Mouse (Mus musculus) c-Kit-positive CD71-positive TER-119-positive erythroid progenitor cells, embryonic 14.5 days (primary cell): Measurements from ENCODE around the gene Rbp1.
A peak's percentile ranks its signal among the peaks of the same experiment; 100 is the strongest.

Experiments
- DNase-seq: peaks from one replicate; pipeline ENCODE4 v3.0.0-alpha.2; 2013; ENCODE audit warnings: low spot score

Rbp1 gene

DNA sequence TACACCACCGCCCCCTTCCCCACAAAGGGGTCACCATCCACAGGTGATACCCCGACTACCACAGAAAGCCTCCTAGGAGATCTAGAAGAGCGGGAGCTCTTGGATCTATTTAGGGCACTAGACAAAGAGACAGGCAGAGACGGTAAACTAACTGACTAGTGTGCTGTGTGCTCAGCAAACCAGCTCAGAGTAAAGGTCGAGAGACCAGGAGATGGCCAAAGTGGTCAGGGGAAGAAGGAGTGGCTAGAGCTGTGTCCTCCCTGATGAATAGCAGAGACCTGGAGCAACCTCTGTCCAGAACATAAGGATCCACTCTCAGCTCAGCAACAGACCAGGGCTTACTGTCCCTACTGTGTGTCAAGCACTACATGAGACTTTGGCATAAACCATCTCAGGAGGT lies at the start of gene Rbp1:
Rbp1 (plus strand) TSS at position 306 of the 400 bp plus-strand sequence.
- DNase-seq = no peak

- DNase-seq = no peak
These were observed 49.4 kb upstream of the Rbp1 start for GRCm38 (mm10) chr9:98373358-98373757.

DNA sequence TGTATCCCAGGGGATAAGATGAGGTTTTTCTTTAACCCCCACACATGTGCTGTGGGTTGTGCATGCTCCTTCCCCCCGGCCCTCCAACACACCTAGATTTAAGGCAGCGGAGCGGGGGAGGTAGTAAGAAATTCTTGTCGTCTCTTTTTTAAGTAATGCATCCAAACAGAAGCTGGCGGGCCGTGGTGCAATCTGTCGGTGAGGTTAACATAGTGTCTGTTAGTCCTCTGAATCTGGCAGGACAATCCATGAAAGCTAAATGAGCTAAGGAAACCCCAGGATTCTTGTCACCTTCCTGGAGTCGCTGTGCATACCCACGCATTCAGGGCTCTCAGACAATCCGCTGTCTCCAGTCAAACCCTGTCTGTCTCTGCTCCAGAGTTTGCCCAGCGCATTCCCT lies 47.9 kb upstream of the Rbp1 start:
- DNase-seq = no peak

DNA sequence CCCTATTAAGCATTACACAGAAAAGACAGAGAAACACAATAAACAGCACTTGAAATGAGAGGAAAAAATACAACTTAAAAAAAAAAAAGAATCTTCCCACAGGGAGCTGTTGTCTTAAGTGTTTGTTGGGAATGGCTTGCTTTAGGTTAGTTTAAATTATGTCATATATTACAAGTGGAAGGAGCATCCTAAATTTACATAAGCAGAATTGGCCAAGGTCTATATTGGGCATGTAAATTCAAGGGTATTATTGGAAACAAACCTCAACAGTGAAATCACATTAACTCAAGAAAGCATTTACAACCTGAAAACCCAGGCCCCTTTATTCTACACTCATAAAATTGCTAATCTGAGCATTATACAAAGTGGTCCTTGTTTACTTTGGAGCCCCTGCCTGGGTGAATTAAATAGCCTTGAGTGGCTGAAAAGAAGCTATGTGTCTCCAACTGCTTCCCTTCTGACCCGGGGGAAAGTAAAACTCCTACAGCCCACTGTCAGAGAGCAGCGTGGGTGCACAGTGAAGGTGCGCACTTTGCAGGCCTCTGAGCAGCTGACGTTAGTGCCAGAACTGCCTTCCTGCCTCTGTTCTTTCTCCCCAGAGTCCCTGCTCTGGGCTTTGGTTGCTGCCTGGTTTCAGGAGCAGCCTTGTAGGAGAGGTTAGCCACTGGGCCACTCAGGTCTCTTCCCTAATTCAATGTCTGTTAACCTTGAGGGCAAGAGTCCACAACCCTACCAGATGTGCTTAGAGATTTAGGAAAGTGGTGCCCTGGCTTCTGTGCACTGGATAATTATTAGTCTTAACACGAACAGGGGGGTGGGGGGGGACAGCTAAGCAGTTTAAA lies 47.2 kb upstream of the Rbp1 start:
- no peak for DNase-seq

GRCm38 (mm10) chr9:98379736-98380135 lies 43.0 kb upstream of the Rbp1 start:
- DNase-seq = no peak

DNA sequence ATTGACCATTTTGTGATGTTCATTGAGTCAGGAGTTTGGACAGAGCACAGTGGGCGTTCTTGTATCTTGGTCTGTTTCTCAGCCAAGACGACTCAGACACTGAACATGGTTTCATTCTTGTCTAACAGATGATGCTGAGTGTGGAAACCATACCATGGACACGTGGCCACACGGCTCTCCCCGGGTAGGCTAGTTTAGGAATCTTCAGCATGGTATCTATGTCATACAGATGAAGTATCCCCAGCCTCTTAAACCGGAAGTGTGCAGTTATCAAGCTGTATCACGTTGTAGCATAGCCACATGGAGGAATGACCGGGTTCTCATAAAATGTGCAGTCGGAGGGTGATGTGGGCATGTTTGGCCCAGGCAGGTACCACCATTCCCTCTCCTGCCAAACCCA lies 42.2 kb upstream of the Rbp1 start:
- DNase-seq = no peak

DNA sequence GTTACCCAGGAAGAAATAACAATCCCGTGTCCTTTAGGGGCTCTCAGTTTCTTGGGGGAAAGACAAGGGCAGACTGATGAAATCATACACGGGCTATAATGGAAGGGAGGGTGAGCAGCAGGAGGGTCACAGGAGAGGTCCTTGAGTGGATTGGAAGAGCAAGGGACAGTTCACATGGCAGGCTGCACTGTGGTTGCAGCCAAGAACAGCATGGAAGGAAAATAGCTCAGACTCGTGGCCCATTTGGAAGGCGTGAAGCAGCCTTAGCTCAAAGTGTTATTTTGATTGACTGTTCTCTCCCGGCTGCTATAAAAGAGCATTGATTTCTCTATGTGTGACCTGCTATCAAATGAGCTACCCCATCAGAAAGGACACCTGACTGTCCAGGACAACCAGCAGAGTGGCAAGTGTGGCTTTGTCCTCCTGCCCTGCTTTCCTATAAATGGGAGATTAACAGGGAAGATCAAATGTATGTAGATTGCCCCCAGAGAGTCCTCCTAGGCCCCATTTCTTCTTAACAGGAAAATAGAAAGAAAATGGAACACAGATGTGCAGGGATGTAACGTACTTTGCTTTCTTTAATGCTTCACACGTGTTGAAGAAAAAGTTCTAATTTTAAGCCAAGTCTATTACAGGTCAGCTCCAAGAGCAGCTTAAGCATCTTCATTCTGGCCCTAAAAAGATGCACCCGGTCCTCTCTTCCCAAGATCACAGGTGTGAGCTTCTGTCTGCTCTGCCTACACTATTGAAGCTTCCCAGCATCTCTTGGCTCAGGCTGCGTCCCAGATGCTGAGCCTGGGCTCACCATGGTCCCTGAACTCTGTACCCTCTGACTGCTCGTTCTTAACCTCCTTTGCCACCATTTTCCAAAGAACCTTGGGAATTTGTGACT lies 34.8 kb upstream of the Rbp1 start:
- no peak for DNase-seq

- no peak for DNase-seq
These were observed 34.2 kb upstream of the Rbp1 start for GRCm38 (mm10) chr9:98388633-98388965.

- no peak for DNase-seq
These were observed 29.3 kb upstream of the Rbp1 start for GRCm38 (mm10) chr9:98393496-98393895.

GRCm38 (mm10) chr9:98397211-98397610 lies 25.6 kb upstream of the Rbp1 start:
- no peak for DNase-seq

DNA sequence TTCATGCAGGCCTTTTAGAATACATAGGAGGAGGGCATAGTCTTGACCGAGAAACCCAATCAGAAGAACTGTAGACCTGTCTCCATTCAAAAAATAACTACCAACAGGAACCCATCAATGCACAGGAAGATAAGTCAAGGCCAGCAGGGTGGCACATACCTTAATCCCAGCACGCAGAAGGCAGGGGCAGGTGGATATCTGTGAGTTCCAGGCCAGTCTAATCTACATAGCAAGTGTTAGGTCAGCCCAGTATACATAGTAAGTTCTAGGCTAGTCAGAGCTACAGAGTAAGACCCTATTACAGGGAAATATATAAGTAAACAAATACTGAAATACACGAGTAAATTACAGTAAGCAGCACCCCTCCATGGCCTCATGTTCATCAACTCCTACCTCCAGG lies 24.9 kb upstream of the Rbp1 start:
- DNase-seq = no peak

GRCm38 (mm10) chr9:98400185-98400894 lies 22.4 kb upstream of the Rbp1 start:
- no peak for DNase-seq

GRCm38 (mm10) chr9:98401611-98402010 lies 21.1 kb upstream of the Rbp1 start:
- no peak for DNase-seq

- DNase-seq = no peak
These were observed 15.0 kb upstream of the Rbp1 start for GRCm38 (mm10) chr9:98407771-98408170.

- peak; percentile 57 for DNase-seq
These were observed 13.6 kb upstream of the Rbp1 start for GRCm38 (mm10) chr9:98409137-98409536.

- no peak for DNase-seq
These were observed 7.3 kb upstream of the Rbp1 start for GRCm38 (mm10) chr9:98415427-98415826.

- no peak for DNase-seq
These were observed 4.8 kb upstream of the Rbp1 start for GRCm38 (mm10) chr9:98417919-98418318.

GRCm38 (mm10) chr9:98418346-98418745 lies 4.4 kb upstream of the Rbp1 start:
- DNase-seq = no peak

GRCm38 (mm10) chr9:98420666-98421065 lies 2.1 kb upstream of the Rbp1 start:
- no peak for DNase-seq

DNA sequence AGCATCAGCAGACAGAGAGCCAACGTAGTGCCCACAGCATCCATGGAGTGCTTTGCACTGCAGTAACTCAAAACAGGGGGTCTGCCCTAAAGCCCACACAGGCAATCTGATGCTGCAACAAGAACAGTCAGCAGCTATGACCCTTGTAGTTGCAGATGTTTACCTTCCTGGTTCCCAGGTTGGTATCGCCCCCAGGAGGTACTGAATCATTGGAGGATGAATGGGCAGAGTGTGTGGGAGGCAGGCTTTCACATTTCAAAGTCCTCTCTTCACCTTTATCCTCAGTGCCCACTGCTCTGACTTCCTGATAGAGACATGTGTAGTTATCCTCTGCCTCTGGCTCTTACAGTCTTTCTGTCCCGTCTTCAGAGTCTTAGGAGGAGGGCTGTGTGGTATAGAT lies 858 bp upstream of the Rbp1 start:
- no peak for DNase-seq

DNA sequence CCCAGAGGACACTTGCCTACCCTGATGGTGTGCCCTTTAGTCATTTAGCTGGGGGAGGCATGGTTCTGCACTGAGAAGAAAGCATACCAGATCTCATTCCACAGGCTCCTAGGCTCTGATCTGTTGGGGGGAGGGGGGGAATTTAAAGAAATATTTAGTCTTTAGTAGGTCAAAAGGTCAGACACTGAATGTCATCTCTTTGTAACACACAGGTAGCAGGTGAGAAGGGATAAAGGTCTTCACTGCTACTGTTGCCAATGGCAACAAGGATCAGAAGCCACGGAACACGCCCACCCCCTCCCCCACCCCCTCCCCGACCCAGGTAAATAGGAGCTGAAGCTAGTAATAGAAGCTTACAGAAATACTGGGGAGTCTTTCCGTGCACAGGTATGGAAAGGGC lies 930 bp downstream of the Rbp1 start:
- no peak for DNase-seq

GRCm38 (mm10) chr9:98424291-98424690 lies 1.5 kb downstream of the Rbp1 start:
- DNase-seq = no peak
